Mouse (Mus musculus): ENCODE measurements at regions not wholly inside any gene's neighbourhood (a gene's known extent, or its start where the extent isn't known, plus 50 kb on each side); places are given as distances from the start of the nearest gene placed in this dataset.

GRCm38 (mm10) chr16:50519610-50520009 lies 71.3 kb downstream of the Ccdc54 start:
- no peak for TF ChIP-seq CTCF (IDR thresholded peaks at IDR 0.05; ENCODE audit: borderline replicate concordance, control insufficient read depth, extremely low read depth, insufficient read depth, low read length, poor library complexity)
- TF ChIP-seq POLR2A (IDR thresholded peaks at IDR 0.05; ENCODE audit: control insufficient read depth, extremely low read depth, insufficient read depth, low read length, poor library complexity), result no peak

Measured in thymus, adult 2 months (tissue).